Mouse (Mus musculus) hindbrain, embryonic 15.5 days (tissue): ENCODE results near the gene Patl2. TPM values are rescaled to one million over a fixed set of nuclear protein-coding genes. Genes with fewer than 3 reads are reported as not detected.

Source experiments
- ATAC-seq: fragments of 200-750 bp; cut with Nextera tagmentation; 2 replicates; pipeline ENCODE4 v1.8.0; 2017; ENCODE audit warnings: low read depth, moderate number of reproducible peaks, moderate TSS enrichment; ENCODE audit not compliant: low FRiP score
- H3K27ac ChIP-seq: fragments of 300-500 bp; sonication (generic); replicated peaks from 2 replicates; pipeline ENCODE4 v1.5.1; 2015; ENCODE audit warnings: mild to moderate bottlenecking, inconsistent platforms
- H3K27me3 ChIP-seq: fragments of 300-500 bp; sonication (generic); 2 replicates; pipeline ENCODE4 v1.6.1; 2015; ENCODE audit warnings: control low read depth, inconsistent platforms
- H3K36me3 ChIP-seq: fragments of 300-500 bp; sonication (generic); 2 replicates; pipeline ENCODE4 v1.6.1; 2015; ENCODE audit warnings: control low read depth, inconsistent platforms
- H3K4me1 ChIP-seq: fragments of 300-500 bp; sonication (generic); replicated peaks from 2 replicates; pipeline ENCODE4 v1.6.1; 2015; ENCODE audit warnings: control low read depth, inconsistent platforms
- H3K4me2 ChIP-seq: fragments of 300-500 bp; sonication (generic); 2 replicates; pipeline ENCODE4 v1.6.1; 2015; ENCODE audit warnings: moderate library complexity, mild to moderate bottlenecking, inconsistent platforms
- H3K4me3 ChIP-seq: fragments of 300-500 bp; sonication (generic); 2 replicates; pipeline ENCODE4 v1.5.1; 2015; ENCODE audit warnings: mild to moderate bottlenecking, inconsistent platforms
- H3K9ac ChIP-seq: fragments of 300-500 bp; sonication (generic); 2 replicates; pipeline ENCODE4 v1.6.1; 2015; ENCODE audit warnings: inconsistent platforms
- H3K9me3 ChIP-seq: fragments of 300-500 bp; sonication (generic); 2 replicates; pipeline ENCODE4 v1.6.1; 2016; ENCODE audit warnings: control low read depth, inconsistent platforms
- WGBS: fragments of 180-500 bp; shearing (Covaris S2); methylation state at CpG from one replicate; pipeline ENCODE4 v1.1.7; 2015; 5-methylcytosine and 5-hydroxymethylcytosine counted together
- polyA plus RNA-seq: library from polyadenylated mRNA; unstranded; fragments of >200 nt; fragmentation: Nextera tagmentation; extraction: Ambion mirVana; gene quantifications from 2 replicates; pipeline ENCODE4 v1.2.1, GENCODE M21; 2015

Gene Patl2
- polyA plus RNA-seq, result 0.07 TPM in 1 of 2 replicates, not detected in the other

DNA sequence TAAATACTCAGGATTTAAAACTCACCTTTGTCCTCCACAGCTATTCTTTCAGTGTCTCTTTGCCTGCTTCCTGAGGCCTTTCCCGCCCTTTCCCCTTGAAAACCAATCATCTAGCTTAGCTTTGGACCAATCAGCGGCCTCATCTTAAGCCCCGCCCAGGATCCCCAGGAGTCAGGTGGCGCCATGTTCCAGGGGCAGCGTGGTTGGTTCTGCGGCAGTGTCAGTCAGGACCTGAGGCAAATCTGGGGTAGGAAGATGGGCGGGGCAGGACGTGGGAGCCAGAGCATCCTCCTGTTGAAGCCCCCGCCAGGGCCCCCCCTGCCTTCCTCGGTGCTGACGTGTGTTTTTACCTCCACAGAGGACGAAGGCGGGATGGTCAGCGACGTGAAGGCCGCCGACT is at the start of gene Patl2, which contains the start of gene Terb2:
Gene Patl2 (minus strand): TSS at position 84 of the 400 bp plus-strand sequence.
Gene Terb2 (plus strand): TSS at position 167 of the 400 bp plus-strand sequence.
- Histone ChIP-seq H3K27me3 (no peaks in the 10 kb centered on the region), H3K4me1 (no peaks in the 10 kb centered on the region), H3K36me3 (no peaks in the 10 kb centered on the region), H3K4me3 (no peak within 1 kb of the TSS), H3K4me2 (no peak within 1 kb of the TSS), H3K9ac (no peak within 1 kb of the TSS), H3K9me3 (no peaks in the 10 kb centered on the region), H3K27ac (no peak within 1 kb of the TSS)
- no peak for ATAC-seq
- WGBS, result 84% methylated on average over 17 of the region's 17 CpGs

DNA sequence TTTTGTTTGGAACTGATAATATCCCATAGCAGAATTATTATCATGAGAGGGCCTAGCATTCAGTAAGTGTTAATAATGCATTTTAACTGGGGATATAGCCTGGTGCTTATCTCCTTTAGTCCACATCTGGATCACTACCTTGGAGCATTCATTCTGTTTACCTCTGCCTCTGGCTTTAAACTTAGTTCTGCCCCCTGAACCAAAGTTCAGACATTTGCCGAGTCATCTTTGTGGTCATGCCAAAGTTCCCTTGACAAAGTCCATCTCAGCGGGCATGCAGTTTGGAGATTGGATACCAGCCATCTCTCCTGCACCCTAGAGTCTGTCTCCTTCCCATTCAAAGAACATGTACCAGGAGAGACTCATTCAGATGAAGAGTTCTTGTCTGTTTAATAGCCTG is 49.4 kb upstream of the Patl2 start:
- Histone ChIP-seq H3K27ac (no peak overlapping the region), H3K27me3 (no peaks in the 10 kb centered on the region), H3K9me3 (no peaks in the 10 kb centered on the region), H3K9ac (no peak overlapping the region), H3K4me1 (peaks cover 14% of the 10 kb centered on the region), H3K4me3 (peak overlapping the region; percentile 56; the same call in 1 of the 2 replicates), H3K36me3 (no peaks in the 10 kb centered on the region), H3K4me2 (peak overlapping the region; percentile 79)
- 87% methylated on average over 2 of the region's 2 CpGs for WGBS
- no peak for ATAC-seq

DNA sequence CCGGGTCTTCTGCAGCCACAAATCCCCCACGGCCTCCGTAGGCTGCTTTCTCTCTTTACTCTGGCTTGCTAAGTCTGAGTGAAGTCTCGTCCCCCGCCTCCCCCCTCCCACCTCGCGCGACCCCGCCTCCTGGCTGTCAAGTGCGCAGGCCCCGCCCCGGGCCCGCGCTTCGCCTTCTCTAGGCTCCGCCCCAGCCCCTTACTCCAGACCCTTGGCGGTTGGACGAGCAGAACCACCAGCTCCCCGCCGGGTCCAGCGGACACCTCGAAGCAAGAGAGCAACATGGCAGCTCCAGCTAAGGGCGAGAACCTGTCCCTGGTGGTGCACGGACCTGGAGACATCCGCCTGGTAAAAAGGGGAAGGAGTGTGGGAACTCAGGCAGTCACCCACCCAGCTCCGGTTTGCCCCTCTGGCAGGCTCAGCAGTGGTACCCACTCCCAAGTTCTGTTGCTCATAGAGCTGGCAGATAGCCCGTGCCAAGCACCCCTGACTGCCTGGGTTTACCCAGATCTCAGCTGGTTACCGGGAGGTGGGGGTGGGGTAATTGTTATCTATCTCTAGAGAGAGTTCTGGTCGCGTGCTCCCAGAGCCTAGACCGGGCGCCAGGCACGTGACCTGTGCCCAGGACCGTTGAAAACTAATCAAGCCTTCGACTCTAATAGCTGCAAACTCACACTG is 48.8 kb upstream of the Patl2 start, which contains the start of gene Sord:
Gene Sord (plus strand): TSS at position 139 of the 678 bp plus-strand sequence.
- peak within 1 kb of the TSS; percentile 69 for H3K27ac ChIP-seq
- H3K4me3 ChIP-seq, result peak within 1 kb of the TSS; percentile 56
- H3K4me1 ChIP-seq, result peaks cover 14% of the 10 kb centered on the region
- H3K9ac ChIP-seq, result peak within 1 kb of the TSS; percentile 56
- peak within 1 kb of the TSS; percentile 79 for H3K4me2 ChIP-seq
- peak; percentile 94 for ATAC-seq
- H3K36me3 ChIP-seq, result no peaks in the 10 kb centered on the region
- H3K9me3 ChIP-seq, result no peaks in the 10 kb centered on the region
- H3K27me3 ChIP-seq, result no peaks in the 10 kb centered on the region
- WGBS, result under 1% methylated on average over 35 of the region's 35 CpGs

DNA sequence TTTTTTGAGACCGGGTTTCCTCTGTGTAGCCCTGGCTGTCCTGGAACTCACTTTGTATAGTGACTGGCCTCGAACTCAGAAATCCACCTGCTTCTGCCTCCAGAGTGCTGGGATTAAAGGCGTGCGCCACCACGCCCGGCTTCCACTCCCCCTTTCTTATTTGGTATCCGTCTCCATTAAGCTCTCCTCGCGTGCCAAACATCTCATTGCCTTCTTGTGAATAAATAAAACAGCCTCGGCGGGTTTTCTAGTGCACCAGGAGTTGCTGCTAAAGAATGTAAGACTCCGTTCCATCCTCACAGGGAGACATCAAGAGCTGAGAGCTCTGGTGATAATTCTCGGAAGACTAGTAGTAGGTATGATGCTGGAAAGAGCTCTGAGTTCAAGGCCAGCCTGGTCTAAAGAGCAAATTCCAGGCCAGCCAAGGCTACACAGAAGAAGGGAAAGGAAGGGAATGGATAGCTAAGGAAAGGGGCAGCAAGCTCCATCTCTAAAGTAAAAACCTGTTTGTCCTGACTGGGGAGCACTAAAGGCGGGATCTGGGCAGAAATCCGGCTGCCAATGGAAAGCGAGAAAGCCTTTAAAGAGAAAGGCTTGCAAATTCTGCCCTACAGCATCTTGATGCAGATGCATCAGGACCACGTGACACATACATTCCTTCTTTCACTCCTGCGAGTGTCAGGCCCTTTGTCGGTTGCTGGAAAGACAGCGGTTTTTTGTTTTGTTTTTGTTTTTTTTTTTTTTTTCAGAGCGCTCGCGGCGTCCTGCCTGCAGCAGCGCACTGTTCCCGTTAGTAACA is 48.0 kb upstream of the Patl2 start:
- ATAC-seq, result peak; percentile 46
- Histone ChIP-seq H3K4me3 (peak overlapping the region; percentile 56), H3K27me3 (no peaks in the 10 kb centered on the region), H3K4me2 (peak overlapping the region; percentile 79), H3K9me3 (no peaks in the 10 kb centered on the region), H3K4me1 (peaks cover 14% of the 10 kb centered on the region), H3K36me3 (no peaks in the 10 kb centered on the region), H3K9ac (peak overlapping the region; percentile 56), H3K27ac (peak overlapping the region; percentile 69)
- 6% methylated on average over 26 of the region's 26 CpGs for WGBS

DNA sequence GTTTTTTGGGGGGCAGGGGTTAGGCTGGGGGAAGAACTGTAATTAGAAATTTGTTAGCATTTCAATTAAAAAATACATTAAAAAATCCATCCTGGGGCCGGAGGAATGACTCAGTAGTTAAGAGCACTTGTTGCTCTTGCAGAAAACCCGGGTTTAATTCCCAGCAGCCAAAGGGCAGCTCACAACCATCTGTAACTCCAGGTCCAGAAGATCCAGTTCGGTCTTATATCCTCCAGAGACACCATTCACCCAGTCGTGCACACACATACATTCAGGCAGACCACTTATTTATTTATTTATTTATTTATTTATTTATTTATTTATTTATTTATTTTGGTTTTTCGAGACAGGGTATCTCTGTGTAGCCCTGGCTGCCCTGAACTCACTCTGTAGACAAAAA is 47.4 kb upstream of the Patl2 start:
- H3K9ac ChIP-seq, result no peak overlapping the region
- H3K9me3 ChIP-seq, result no peaks in the 10 kb centered on the region
- no peaks in the 10 kb centered on the region for H3K36me3 ChIP-seq
- ATAC-seq, result peak; percentile 2; the same call in 1 of the 2 replicates
- H3K27ac ChIP-seq, result no peak overlapping the region
- H3K4me3 ChIP-seq, result peak overlapping the region; percentile 56; the same call in 1 of the 2 replicates
- H3K27me3 ChIP-seq, result no peaks in the 10 kb centered on the region
- peak overlapping the region; percentile 79 for H3K4me2 ChIP-seq
- WGBS, result 53% methylated on average over 5 of the region's 5 CpGs
- H3K4me1 ChIP-seq, result peaks cover 14% of the 10 kb centered on the region

DNA sequence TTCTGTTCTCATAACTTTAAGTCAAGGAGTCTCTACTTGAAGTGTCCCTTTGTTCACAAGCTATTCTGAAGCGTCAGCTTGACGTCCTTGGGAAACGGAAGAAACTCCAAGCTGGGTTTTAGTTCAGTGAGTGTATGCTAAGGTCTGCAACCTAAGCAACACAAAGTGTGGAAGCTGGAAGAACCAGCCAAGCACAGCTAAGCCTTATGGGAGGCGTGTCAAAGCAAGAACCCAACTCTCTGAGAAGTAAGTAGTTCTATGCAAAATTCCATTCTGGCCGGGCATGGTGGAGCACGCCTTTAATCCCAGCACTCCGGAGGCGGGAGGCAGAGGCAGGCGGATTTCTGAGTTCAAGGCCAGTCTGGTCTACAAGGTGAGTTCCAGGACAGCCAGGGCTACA is 45.6 kb upstream of the Patl2 start:
- H3K9ac ChIP-seq, result no peak overlapping the region
- no peak overlapping the region for H3K4me3 ChIP-seq
- no peak overlapping the region for H3K4me2 ChIP-seq
- peaks cover 11% of the 10 kb centered on the region for H3K4me1 ChIP-seq
- H3K27ac ChIP-seq, result no peak overlapping the region
- H3K27me3 ChIP-seq, result no peaks in the 10 kb centered on the region
- H3K36me3 ChIP-seq, result no peaks in the 10 kb centered on the region
- H3K9me3 ChIP-seq, result no peaks in the 10 kb centered on the region
- no peak for ATAC-seq
- WGBS, result 76% methylated on average over 9 of the region's 9 CpGs

DNA sequence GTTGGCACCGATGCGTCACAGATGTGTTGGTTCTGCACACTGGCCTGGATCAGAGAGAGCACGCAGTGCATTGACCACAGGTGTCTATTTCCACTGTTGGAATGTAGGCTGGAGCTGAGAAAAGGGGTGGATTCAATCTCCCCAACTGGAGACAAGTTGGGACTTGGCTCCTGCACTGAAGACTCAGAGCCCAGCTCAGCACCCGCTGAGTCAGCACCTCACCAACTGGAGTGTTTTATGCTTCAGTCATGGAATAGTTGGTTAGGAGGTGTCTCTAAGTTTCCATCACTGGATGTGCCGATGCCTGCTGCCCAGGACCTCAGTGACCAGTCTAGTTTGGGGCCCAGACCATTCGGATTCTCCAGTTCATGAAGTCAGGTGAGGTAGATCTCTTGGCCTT is 44.4 kb upstream of the Patl2 start:
- H3K4me2 ChIP-seq, result no peak overlapping the region
- no peaks in the 10 kb centered on the region for H3K9me3 ChIP-seq
- H3K4me3 ChIP-seq, result no peak overlapping the region
- no peak overlapping the region for H3K9ac ChIP-seq
- no peaks in the 10 kb centered on the region for H3K27me3 ChIP-seq
- no peaks in the 10 kb centered on the region for H3K36me3 ChIP-seq
- WGBS, result 89% methylated on average over 6 of the region's 6 CpGs
- no peak for ATAC-seq
- H3K27ac ChIP-seq, result no peak overlapping the region
- H3K4me1 ChIP-seq, result peaks cover 10% of the 10 kb centered on the region

DNA sequence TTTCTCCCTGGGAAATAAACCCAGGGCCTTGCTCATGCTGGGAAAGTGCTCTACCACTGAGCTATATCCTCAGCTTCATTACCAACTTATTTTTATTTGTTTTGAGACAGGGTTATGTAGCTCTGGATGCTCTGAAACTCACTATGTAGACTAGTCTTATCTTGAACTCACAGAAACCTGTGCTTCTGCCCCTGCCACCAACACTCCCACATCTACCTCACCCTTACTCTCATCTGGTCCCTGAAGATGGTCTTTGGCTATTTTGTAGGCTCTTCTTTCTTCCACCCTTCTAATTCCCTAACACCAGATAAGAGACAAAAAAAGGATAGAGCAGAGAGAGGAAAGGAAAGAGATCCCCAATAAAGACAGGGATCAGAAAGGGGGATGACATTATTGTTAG is 37.7 kb upstream of the Patl2 start:
- Histone ChIP-seq H3K27ac (no peak overlapping the region), H3K27me3 (no peaks in the 10 kb centered on the region), H3K9ac (no peak overlapping the region), H3K4me3 (no peak overlapping the region), H3K4me1 (no peaks in the 10 kb centered on the region), H3K36me3 (no peaks in the 10 kb centered on the region), H3K9me3 (no peaks in the 10 kb centered on the region), H3K4me2 (no peak overlapping the region)
- ATAC-seq, result no peak

DNA sequence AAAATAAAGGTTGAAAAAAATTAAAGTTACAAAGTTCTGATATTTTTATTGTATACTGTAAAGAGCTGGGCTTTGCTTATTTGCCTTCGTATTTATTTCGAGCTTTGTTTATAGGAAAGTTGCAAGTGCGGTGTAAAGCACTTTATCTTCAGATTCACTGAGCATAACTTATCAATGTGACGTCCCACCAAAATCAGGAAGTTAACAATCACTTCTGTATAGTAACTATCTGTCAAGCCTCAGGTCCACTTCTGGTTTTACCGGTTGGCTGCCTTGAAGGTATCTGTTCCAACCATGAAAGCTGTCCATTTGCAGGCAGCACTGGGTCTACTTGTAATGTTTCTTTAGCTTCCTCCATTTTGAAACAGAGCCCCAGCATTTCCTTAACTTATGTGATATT is 36.3 kb upstream of the Patl2 start:
- Histone ChIP-seq H3K27ac (no peak overlapping the region), H3K27me3 (no peaks in the 10 kb centered on the region), H3K36me3 (no peaks in the 10 kb centered on the region), H3K9ac (no peak overlapping the region), H3K4me2 (no peak overlapping the region), H3K4me3 (no peak overlapping the region), H3K9me3 (no peaks in the 10 kb centered on the region), H3K4me1 (no peaks in the 10 kb centered on the region)
- 93% methylated on average over 5 of the region's 5 CpGs for WGBS
- ATAC-seq, result no peak

DNA sequence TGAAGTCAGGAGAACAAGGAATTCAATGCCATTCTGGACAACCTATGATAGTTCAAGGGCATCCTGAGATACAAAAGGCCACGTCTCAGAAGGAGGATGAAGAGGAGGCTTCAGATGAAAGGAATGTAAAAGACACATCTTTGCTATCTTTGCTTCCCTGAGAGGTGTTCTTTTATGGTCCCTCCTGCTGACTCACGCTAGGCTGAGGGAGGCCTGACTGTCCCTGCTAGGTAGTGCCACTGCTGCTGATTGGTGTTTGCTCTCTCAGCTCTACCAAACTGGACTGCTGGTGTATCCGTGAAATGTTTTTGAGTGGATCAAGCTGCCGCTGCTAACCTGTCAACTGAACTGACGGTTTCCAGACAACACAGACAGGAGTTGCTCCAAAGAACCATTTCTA is 35.8 kb upstream of the Patl2 start:
- Histone ChIP-seq H3K27me3 (no peaks in the 10 kb centered on the region), H3K9me3 (no peaks in the 10 kb centered on the region), H3K9ac (no peak overlapping the region), H3K4me2 (no peak overlapping the region), H3K27ac (no peak overlapping the region), H3K4me3 (no peak overlapping the region), H3K4me1 (no peaks in the 10 kb centered on the region), H3K36me3 (no peaks in the 10 kb centered on the region)
- ATAC-seq, result no peak
- WGBS, result 67% methylated on average over 5 of the region's 5 CpGs

DNA sequence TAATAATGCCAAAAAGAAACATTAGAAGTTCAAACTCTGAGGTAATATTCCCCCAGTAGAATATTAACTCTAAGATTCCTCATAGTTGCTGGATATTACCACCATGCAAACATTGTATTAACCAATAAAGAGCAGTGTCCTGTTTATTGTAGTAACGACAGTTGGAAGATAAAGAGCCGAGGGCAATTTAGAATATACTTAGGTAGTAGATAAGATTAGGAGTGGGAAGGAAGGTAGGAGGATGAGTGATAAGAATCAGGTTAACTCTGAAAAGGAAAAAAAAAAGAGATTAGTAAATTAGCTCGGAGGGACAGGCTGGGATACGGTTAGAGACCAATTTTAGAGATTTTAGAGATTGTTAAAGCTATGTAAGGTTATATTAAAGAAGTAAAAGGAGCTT is 35.4 kb upstream of the Patl2 start:
- Histone ChIP-seq H3K9ac (no peak overlapping the region), H3K27ac (no peak overlapping the region), H3K4me2 (no peak overlapping the region), H3K9me3 (no peaks in the 10 kb centered on the region), H3K36me3 (no peaks in the 10 kb centered on the region), H3K4me3 (no peak overlapping the region), H3K4me1 (no peaks in the 10 kb centered on the region), H3K27me3 (no peaks in the 10 kb centered on the region)
- 80% methylated on average over 4 of the region's 4 CpGs for WGBS
- ATAC-seq, result no peak

DNA sequence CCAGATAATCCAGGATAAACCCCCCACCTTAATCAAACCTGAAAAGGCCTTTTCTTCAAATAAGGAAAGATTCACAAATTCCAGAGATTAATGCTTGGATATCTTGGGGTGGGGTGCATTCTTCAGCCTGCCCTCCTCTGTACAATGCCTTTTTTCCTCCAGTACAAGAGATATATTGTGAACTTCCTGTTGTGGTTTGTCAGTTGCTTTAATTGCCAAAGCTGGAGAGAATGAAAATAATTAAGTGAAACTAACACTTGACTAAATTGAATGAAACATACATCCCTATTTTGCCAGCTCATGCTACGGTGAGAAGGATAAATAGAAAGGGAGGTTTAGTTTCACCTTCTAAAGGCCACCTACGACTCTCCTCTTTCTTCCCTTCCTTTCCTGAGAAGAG is 32.2 kb upstream of the Patl2 start:
- Histone ChIP-seq H3K9ac (no peak overlapping the region), H3K9me3 (no peaks in the 10 kb centered on the region), H3K36me3 (no peaks in the 10 kb centered on the region), H3K4me3 (no peak overlapping the region), H3K27ac (no peak overlapping the region), H3K4me2 (no peak overlapping the region), H3K27me3 (no peaks in the 10 kb centered on the region), H3K4me1 (no peaks in the 10 kb centered on the region)
- ATAC-seq, result no peak
- WGBS, result 79% methylated on average over 2 of the region's 2 CpGs
